Mouse (Mus musculus) intestine, embryonic 14.5 days (tissue): ENCODE results near the gene Mrgprb1. TPM values are rescaled to one million over a fixed set of nuclear protein-coding genes. Genes with fewer than 3 reads are reported as not detected.
"Not testable (repeated sequence)": the region's sequence is repeated elsewhere in the genome, so short reads cannot be mapped to it uniquely, and the experiment has no call there.

ENCODE experiments used
- ATAC-seq: fragments of 200-750 bp; cut with Nextera tagmentation; replicated peaks from 2 replicates; pipeline ENCODE4 v1.8.0; 2017; ENCODE audit warnings: low read depth, moderate number of reproducible peaks, moderate TSS enrichment, moderate library complexity; ENCODE audit not compliant: low FRiP score, low TSS enrichment
- DNase-seq: peaks from one replicate; pipeline ENCODE4 v3.0.0-alpha.2; 2018; ENCODE audit warnings: low spot score
- H3K27ac ChIP-seq: fragments of 300-500 bp; sonication (generic); 2 replicates; pipeline ENCODE4 v1.5.1; 2014; ENCODE audit warnings: low read depth, mild to moderate bottlenecking, control low read depth
- H3K27me3 ChIP-seq: fragments of 300-500 bp; sonication (generic); replicated peaks from 2 replicates; pipeline ENCODE4 v1.6.1; 2014; ENCODE audit warnings: low read length, control low read depth; ENCODE audit not compliant: control insufficient read depth, insufficient read depth
- H3K36me3 ChIP-seq: fragments of 300-500 bp; sonication (generic); 2 replicates; pipeline ENCODE4 v1.6.1; 2014; ENCODE audit warnings: low read length, control low read depth; ENCODE audit not compliant: control insufficient read depth, insufficient read depth
- H3K4me1 ChIP-seq: fragments of 300-500 bp; sonication (generic); replicated peaks from 2 replicates; pipeline ENCODE4 v1.6.1; 2014; ENCODE audit warnings: low read length, control low read depth, mixed read lengths; ENCODE audit not compliant: control insufficient read depth, insufficient read depth
- H3K4me2 ChIP-seq: fragments of 300-500 bp; sonication (generic); 2 replicates; pipeline ENCODE4 v1.6.1; 2014; ENCODE audit warnings: low read length
- H3K4me3 ChIP-seq: fragments of 300-500 bp; sonication (generic); 2 replicates; pipeline ENCODE4 v1.5.1; 2014; ENCODE audit warnings: low read depth, low read length, control low read depth, mixed read lengths
- H3K9ac ChIP-seq: fragments of 300-500 bp; sonication (generic); 2 replicates; pipeline ENCODE4 v1.6.1; 2014; ENCODE audit warnings: mild to moderate bottlenecking, low read length
- H3K9me3 ChIP-seq: fragments of 300-500 bp; sonication (generic); 2 replicates; pipeline ENCODE4 v1.6.1; 2016; ENCODE audit warnings: low read length, control low read depth; ENCODE audit not compliant: control insufficient read depth
- WGBS: fragments of 180-500 bp; shearing (Covaris S2); extraction: QIAGEN DNeasy Blood & Tissue Kit; methylation state at CpG from one replicate; pipeline ENCODE4 v1.1.7; 2014; 5-methylcytosine and 5-hydroxymethylcytosine counted together
- polyA plus RNA-seq: library from polyadenylated mRNA; unstranded; fragments of >200 nt; fragmentation: Nextera tagmentation; extraction: Ambion mirVana; gene quantifications from 2 replicates; pipeline ENCODE4 v1.2.1, GENCODE M21; 2014

The Mrgprb1 gene
- not detected in 2 replicates for polyA plus RNA-seq

GRCm38 (mm10) chr7:48456242-48456641 is at the start of gene Mrgprb1:
Gene Mrgprb1, minus strand, starts transcription at chr7:48456342.
- Histone ChIP-seq H3K4me1 (no peaks in the 10 kb centered on the region), H3K4me3 (no peak within 1 kb of the TSS)
- 83% methylated on average over 3 of the region's 3 CpGs for WGBS

GRCm38 (mm10) chr7:48499221-48499620 is 43.1 kb upstream of the Mrgprb1 start, which contains the start of gene Mrgprx2:
Gene Mrgprx2, minus strand, starts transcription at chr7:48499321.
- no peaks in the 10 kb centered on the region for H3K4me1 ChIP-seq
- no peak within 1 kb of the TSS for H3K4me3 ChIP-seq
- no peaks in the 10 kb centered on the region for H3K36me3 ChIP-seq
- no peak within 1 kb of the TSS for H3K27ac ChIP-seq
- H3K4me2 ChIP-seq = no peak within 1 kb of the TSS
- DNase-seq (no peak), ATAC-seq (no peak)
- no peaks in the 10 kb centered on the region for H3K9me3 ChIP-seq
- H3K27me3 ChIP-seq = no peaks in the 10 kb centered on the region
- H3K9ac ChIP-seq = no peak within 1 kb of the TSS

More at GRCm38 (mm10) chr7:48456242-48456641, at the start of gene Mrgprb1:
- no peak for ATAC-seq
- no peak within 1 kb of the TSS for H3K4me2 ChIP-seq
- no peaks in the 10 kb centered on the region for H3K27me3 ChIP-seq
- H3K9ac ChIP-seq = no peak within 1 kb of the TSS
- no peaks in the 10 kb centered on the region for H3K36me3 ChIP-seq
- no peak within 1 kb of the TSS for H3K27ac ChIP-seq
- no peak for DNase-seq
- no peaks in the 10 kb centered on the region for H3K9me3 ChIP-seq

GRCm38 (mm10) chr7:48436581-48436980 is 19.6 kb downstream of the Mrgprb1 start:
- H3K4me3 ChIP-seq = no peak overlapping the region
- no peak for DNase-seq
- WGBS = 56% methylated on average over 3 of the region's 3 CpGs

GRCm38 (mm10) chr7:48435936-48436335 is 20.2 kb downstream of the Mrgprb1 start:
- WGBS = 73% methylated on average over 3 of the region's 3 CpGs

More at GRCm38 (mm10) chr7:48436581-48436980, 19.6 kb downstream of the Mrgprb1 start:
- Histone ChIP-seq H3K27me3 (no peaks in the 10 kb centered on the region), H3K9ac (no peak overlapping the region), H3K36me3 (no peaks in the 10 kb centered on the region), H3K4me1 (no peaks in the 10 kb centered on the region), H3K4me2 (no peak overlapping the region), H3K27ac (no peak overlapping the region), H3K9me3 (no peaks in the 10 kb centered on the region)
- no peak for ATAC-seq

More at GRCm38 (mm10) chr7:48435936-48436335, 20.2 kb downstream of the Mrgprb1 start:
- DNase-seq, H3K9ac ChIP-seq, H3K36me3 ChIP-seq, H3K27me3 ChIP-seq, H3K27ac ChIP-seq, H3K4me3 ChIP-seq, H3K4me2 ChIP-seq, ATAC-seq, H3K4me1 ChIP-seq, H3K9me3 ChIP-seq: not testable (repeated sequence)

Other genes with a start within 250 kb of the Mrgprb1 start
- not detected in 2 replicates for gene Mrgprb8, start 67.8 kb downstream of the Mrgprb1 start, polyA plus RNA-seq
- not detected in 2 replicates for gene Mrgprx2, start 43.0 kb upstream of the Mrgprb1 start, polyA plus RNA-seq
- gene Mrgprb2, start 101.7 kb upstream of the Mrgprb1 start, polyA plus RNA-seq = not detected in 2 replicates
- not detected in 2 replicates for gene Mrgprb3, start 187.5 kb upstream of the Mrgprb1 start, polyA plus RNA-seq